Mouse (Mus musculus) small intestine, adult 2 months (tissue): ENCODE results near the gene Rtn2.

Experiments used
- CTCF ChIP-seq: fragments of 200-500 bp; IDR thresholded peaks from 2 replicates; pipeline ENCODE4 v1.5.1; 2012; ENCODE audit warnings: low read depth, mild to moderate bottlenecking, control low read depth, inconsistent platforms, low read length, moderate library complexity, mixed read lengths; ENCODE audit not compliant: insufficient replicate concordance, insufficient read length; ENCODE audit errors: extremely low read depth
- POLR2A ChIP-seq: fragments of 200-500 bp; IDR thresholded peaks from 2 replicates; pipeline ENCODE4 v1.6.1; 2012; ENCODE audit warnings: low read depth, mild to moderate bottlenecking, control low read depth, inconsistent platforms, low read length, moderate library complexity

GRCm38 (mm10) chr7:19301461-19302263 lies 19.2 kb downstream of the Rtn2 start:
- TF ChIP-seq CTCF (no peak), POLR2A (no peak)
